Mouse (Mus musculus) midbrain, embryonic 16.5 days (tissue): ENCODE measurements around the gene Isoc2a. TPM values are rescaled to one million over a fixed set of nuclear protein-coding genes. Genes with fewer than 3 reads are reported as not detected.
"Not testable (repeated sequence)": the region's sequence is repeated elsewhere in the genome, so short reads cannot be mapped to it uniquely, and the experiment has no call there.

ENCODE experiments used
- ATAC-seq: fragments of 200-750 bp; cut with Nextera tagmentation; 2 replicates; pipeline ENCODE4 v1.8.0; 2017; ENCODE audit warnings: moderate TSS enrichment
- H3K27ac ChIP-seq: fragments of 300-500 bp; sonication (generic); 2 replicates; pipeline ENCODE4 v1.5.1; 2014; ENCODE audit warnings: mild to moderate bottlenecking, low read length, mixed read lengths
- H3K27me3 ChIP-seq: fragments of 300-500 bp; sonication (generic); 2 replicates; pipeline ENCODE4 v1.6.1; 2014; ENCODE audit warnings: low read depth, low read length, mixed read lengths; ENCODE audit not compliant: control insufficient read depth, insufficient read depth
- H3K36me3 ChIP-seq: fragments of 300-500 bp; sonication (generic); 2 replicates; pipeline ENCODE4 v1.6.1; 2014; ENCODE audit warnings: mild to moderate bottlenecking, low read length, moderate library complexity, mixed read lengths; ENCODE audit not compliant: control insufficient read depth, insufficient read depth
- H3K4me1 ChIP-seq: fragments of 300-500 bp; sonication (generic); 2 replicates; pipeline ENCODE4 v1.6.1; 2014; ENCODE audit warnings: mild to moderate bottlenecking, low read length, mixed read lengths; ENCODE audit not compliant: control insufficient read depth, insufficient read depth
- H3K4me2 ChIP-seq: fragments of 300-500 bp; sonication (generic); 2 replicates; pipeline ENCODE4 v1.6.1; 2014; ENCODE audit warnings: mild to moderate bottlenecking, low read length, mixed read lengths
- H3K4me3 ChIP-seq: fragments of 300-500 bp; sonication (generic); 2 replicates; pipeline ENCODE4 v1.5.1; 2014; ENCODE audit warnings: low read depth, mild to moderate bottlenecking, low read length, moderate library complexity, mixed read lengths
- H3K9ac ChIP-seq: fragments of 300-500 bp; sonication (generic); 2 replicates; pipeline ENCODE4 v1.6.1; 2014; ENCODE audit warnings: low read depth, low read length, mixed read lengths
- H3K9me3 ChIP-seq: fragments of 300-500 bp; sonication (generic); replicated peaks from 2 replicates; pipeline ENCODE4 v1.6.1; 2014; ENCODE audit warnings: mild to moderate bottlenecking, low read length, mixed read lengths; ENCODE audit not compliant: control insufficient read depth, poor library complexity, severe bottlenecking
- WGBS: fragments of 180-500 bp; shearing (Covaris S2); extraction: QIAGEN DNeasy Blood & Tissue Kit; methylation state at CpG from one replicate; pipeline ENCODE4 v1.1.7; 2014; 5-methylcytosine and 5-hydroxymethylcytosine counted together
- polyA plus RNA-seq: library from polyadenylated mRNA; unstranded; fragments of >200 nt; fragmentation: Nextera tagmentation; extraction: Ambion mirVana; gene quantifications from 2 replicates; pipeline ENCODE4 v1.2.1, GENCODE M21; 2015

Gene Isoc2a
- polyA plus RNA-seq, 1 experiment from 2014 or later, result 0.46 TPM

DNA sequence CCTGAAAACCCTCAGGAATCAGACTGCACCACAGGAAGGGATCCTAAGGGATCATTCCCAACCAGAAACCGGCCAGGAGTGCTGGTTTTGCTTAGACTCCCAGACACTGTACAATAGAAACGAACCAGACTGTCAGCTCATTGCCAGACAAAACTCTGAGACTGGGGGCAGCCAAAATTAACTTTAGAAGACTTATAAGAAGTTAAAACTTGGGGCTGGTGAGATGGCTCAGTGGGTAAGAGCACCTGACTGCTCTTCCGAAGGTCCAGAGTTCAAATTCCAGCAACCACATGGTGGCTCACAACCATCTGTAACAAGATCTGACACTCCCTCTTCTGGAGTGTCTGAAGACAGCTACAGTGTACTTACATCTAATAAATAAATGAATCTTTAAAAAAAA, 16.0 kb upstream of the Isoc2a start:
- H3K4me3 ChIP-seq, ATAC-seq, H3K27me3 ChIP-seq, H3K4me1 ChIP-seq, H3K27ac ChIP-seq, H3K36me3 ChIP-seq, H3K9ac ChIP-seq, H3K4me2 ChIP-seq, H3K9me3 ChIP-seq: not testable (repeated sequence)
- WGBS, result 75% methylated on average over 3 of the region's 3 CpGs

- H3K27ac ChIP-seq, result no peak overlapping the region
- WGBS, result 75% methylated on average over 1 of the region's 1 CpGs
Observed at GRCm38 (mm10) chr7:4863041-4863440, 13.9 kb upstream of the Isoc2a start.

DNA sequence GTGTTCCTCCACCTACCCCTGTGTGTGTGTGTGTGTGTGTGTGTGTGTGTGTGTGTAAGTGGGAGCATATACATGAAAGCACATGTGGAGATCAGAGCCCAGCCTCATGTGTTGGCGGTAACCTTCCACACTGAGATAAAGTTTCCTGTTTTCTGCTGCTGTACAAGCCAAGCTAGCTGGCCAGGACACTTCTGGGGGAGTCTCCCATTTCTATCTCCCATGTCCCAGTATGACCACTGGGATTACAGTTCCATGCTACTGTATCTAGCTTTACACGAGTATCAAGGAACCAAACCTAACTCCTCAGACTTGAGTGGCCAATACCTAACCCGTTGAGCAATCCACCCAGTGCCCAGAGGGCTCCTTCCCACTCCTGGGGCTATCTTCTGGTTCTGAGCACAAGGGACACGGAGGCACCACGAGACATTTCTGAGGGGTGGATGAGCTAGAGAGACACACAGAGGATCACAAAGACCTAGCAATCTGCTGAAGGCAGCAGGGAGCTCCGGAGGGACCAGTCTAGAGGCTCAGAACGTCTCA, 13.3 kb upstream of the Isoc2a start:
- Histone ChIP-seq H3K27ac (no peak overlapping the region), H3K36me3 (no peaks in the 10 kb centered on the region), H3K4me3 (no peak overlapping the region), H3K27me3 (no peaks in the 10 kb centered on the region), H3K9me3 (no peaks in the 10 kb centered on the region), H3K4me1 (peaks cover 7% of the 10 kb centered on the region), H3K9ac (no peak overlapping the region), H3K4me2 (no peak overlapping the region)
- ATAC-seq, result no peak
- WGBS, result 73% methylated on average over 7 of the region's 7 CpGs

More at GRCm38 (mm10) chr7:4863041-4863440, 13.9 kb upstream of the Isoc2a start:
- Histone ChIP-seq H3K4me3 (no peak overlapping the region), H3K4me2 (no peak overlapping the region), H3K4me1 (peaks cover 7% of the 10 kb centered on the region), H3K27me3 (no peaks in the 10 kb centered on the region), H3K9ac (no peak overlapping the region), H3K9me3 (no peaks in the 10 kb centered on the region), H3K36me3 (no peaks in the 10 kb centered on the region)
- ATAC-seq, result no peak

- no peak overlapping the region for H3K27ac ChIP-seq
- peaks cover 7% of the 10 kb centered on the region for H3K4me1 ChIP-seq
- no peaks in the 10 kb centered on the region for H3K36me3 ChIP-seq
- ATAC-seq, result no peak
- no peak overlapping the region for H3K4me2 ChIP-seq
- WGBS, result 89% methylated on average over 5 of the region's 5 CpGs
- H3K9ac ChIP-seq, result no peak overlapping the region
- H3K27me3 ChIP-seq, result no peaks in the 10 kb centered on the region
- no peaks in the 10 kb centered on the region for H3K9me3 ChIP-seq
- no peak overlapping the region for H3K4me3 ChIP-seq
Observed at GRCm38 (mm10) chr7:4864130-4864845, 12.7 kb upstream of the Isoc2a start.

GRCm38 (mm10) chr7:4865090-4865489, 11.9 kb upstream of the Isoc2a start:
- no peaks in the 10 kb centered on the region for H3K9me3 ChIP-seq
- no peaks in the 10 kb centered on the region for H3K36me3 ChIP-seq
- H3K4me2 ChIP-seq, result peak overlapping the region; percentile 63
- WGBS, result 60% methylated on average over 5 of the region's 5 CpGs
- ATAC-seq, result no peak; the same call in 1 of the 2 replicates
- H3K27ac ChIP-seq, result no peak overlapping the region; the same call in 1 of the 2 replicates
- H3K4me1 ChIP-seq, result peaks cover 7% of the 10 kb centered on the region
- no peaks in the 10 kb centered on the region for H3K27me3 ChIP-seq
- peak overlapping the region; percentile 48; the same call in 1 of the 2 replicates for H3K4me3 ChIP-seq
- peak overlapping the region; percentile 73; the same call in 1 of the 2 replicates for H3K9ac ChIP-seq

GRCm38 (mm10) chr7:4865579-4866493, 11.1 kb upstream of the Isoc2a start:
- Histone ChIP-seq H3K27me3 (no peaks in the 10 kb centered on the region), H3K36me3 (no peaks in the 10 kb centered on the region), H3K9me3 (no peaks in the 10 kb centered on the region), H3K9ac (peak overlapping the region; percentile 73), H3K27ac (peak overlapping the region; percentile 67), H3K4me1 (peaks cover 7% of the 10 kb centered on the region), H3K4me2 (peak overlapping the region; percentile 63), H3K4me3 (peak overlapping the region; percentile 48)
- 6% methylated on average over 40 of the region's 40 CpGs for WGBS
- peak; percentile 100 for ATAC-seq

- H3K4me1 ChIP-seq, result peaks cover 7% of the 10 kb centered on the region
- peak overlapping the region; percentile 63 for H3K4me2 ChIP-seq
- ATAC-seq, result no peak
- H3K9me3 ChIP-seq, result no peaks in the 10 kb centered on the region
- H3K27me3 ChIP-seq, result no peaks in the 10 kb centered on the region
- H3K4me3 ChIP-seq, result peak overlapping the region; percentile 48
- WGBS, result 26% methylated on average over 10 of the region's 10 CpGs
- H3K9ac ChIP-seq, result peak overlapping the region; percentile 61
- peak overlapping the region; percentile 67 for H3K27ac ChIP-seq
- no peaks in the 10 kb centered on the region for H3K36me3 ChIP-seq
Observed at GRCm38 (mm10) chr7:4866631-4867180, 10.2 kb upstream of the Isoc2a start.

DNA sequence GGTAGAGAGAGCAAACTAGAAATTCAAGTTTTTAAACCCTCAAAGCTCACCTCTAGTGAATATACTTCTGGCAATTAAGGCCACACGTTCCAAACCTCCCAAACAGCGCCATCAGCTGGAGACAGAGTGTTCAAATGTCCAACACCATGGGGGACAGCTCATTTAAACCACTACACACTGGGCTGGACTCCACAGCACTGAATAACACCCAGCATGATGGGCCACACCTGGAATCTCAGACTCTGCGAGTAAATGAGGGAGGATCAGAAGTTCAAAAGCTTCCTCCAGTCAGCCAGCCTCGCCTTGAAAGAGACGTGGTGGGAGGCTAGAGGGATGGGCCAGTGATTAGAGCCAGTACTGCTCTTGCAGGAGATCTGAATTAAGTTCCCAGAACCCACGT, 6.8 kb upstream of the Isoc2a start, which contains the start of gene Isoc2b:
Gene Isoc2b (minus strand): TSS at position 126 of the 400 bp plus-strand sequence.
- H3K9ac ChIP-seq, result no peak within 1 kb of the TSS
- no peak within 1 kb of the TSS for H3K27ac ChIP-seq
- ATAC-seq, result no peak
- no peak within 1 kb of the TSS for H3K4me3 ChIP-seq
- 64% methylated on average over 6 of the region's 6 CpGs for WGBS
- H3K4me1 ChIP-seq, result peaks cover 7% of the 10 kb centered on the region
- H3K36me3 ChIP-seq, result no peaks in the 10 kb centered on the region
- H3K27me3 ChIP-seq, result no peaks in the 10 kb centered on the region
- H3K9me3 ChIP-seq, result no peaks in the 10 kb centered on the region
- H3K4me2 ChIP-seq, result no peak within 1 kb of the TSS
